ENCODE assay signal across 9 mouse cellular contexts in the genomic region with DNA sequence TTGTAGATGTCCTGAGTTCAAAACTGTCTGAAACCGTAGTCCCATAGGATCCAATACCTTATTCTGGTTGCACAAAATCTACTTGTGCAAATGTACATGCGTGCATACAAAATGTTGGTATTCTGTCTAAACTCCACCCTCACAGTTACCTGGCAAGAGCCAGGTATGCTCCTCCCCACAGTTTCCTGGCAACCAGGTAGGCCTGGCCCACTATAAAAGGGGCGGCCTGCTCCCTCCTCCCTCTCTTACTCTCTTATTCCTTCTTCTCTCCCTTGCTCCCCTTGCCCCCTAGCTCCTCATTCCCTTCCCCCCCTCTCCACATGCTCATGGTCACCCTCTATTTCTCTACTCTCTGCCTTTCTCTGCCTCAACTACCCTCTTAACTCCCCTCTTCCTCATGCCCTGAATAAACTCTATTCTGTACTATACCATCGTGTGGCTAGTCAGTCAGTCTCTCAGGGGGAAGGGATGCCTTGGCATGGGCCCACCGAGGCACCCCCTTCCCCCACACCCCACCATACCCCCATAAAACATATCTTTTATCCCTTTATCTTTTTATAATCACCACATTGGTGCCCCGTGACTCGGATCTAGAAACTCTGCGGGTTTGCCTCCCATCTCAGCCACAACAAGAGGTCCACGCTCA. TPM values are rescaled to one million over a fixed set of nuclear protein-coding genes. Genes with fewer than 3 reads are reported as not detected.
DNase-seq lines count a peak whose midpoint lies in the region; ATAC-seq and TF ChIP-seq lines count a peak whose summit lies in the region.
"Had no signal": no experiment of that assay in that cellular context is flagged by ENCODE, and none has a peak within 500 bp of the region (broad histone marks: within the 10 kb centered on the region; RNA-seq: fewer than 3 reads in every experiment).

No protein-coding gene starts in this region.

- ATAC-seq in hindbrain, embryonic 14.5 days (ENCODE audit: low FRiP score) = no peak
- ATAC-seq in liver, embryonic 16.5 days (ENCODE audit: low read depth) = no peak
- no peak; the same call in 1 of the 2 replicates for ATAC-seq in stomach, embryonic 14.5 days (ENCODE audit: insufficient number of reproducible peaks, insufficient read depth, low FRiP score, low read depth)

- H3K9ac ChIP-seq in hindbrain, embryonic 14.5 days = no peak overlapping the region; the same call in 1 of the 2 replicates
- no peak overlapping the region for H3K9ac ChIP-seq in liver, embryonic 16.5 days (ENCODE audit: low read depth, low read length)
- H3K9ac ChIP-seq in stomach, embryonic 14.5 days (replicated peaks; ENCODE audit: low read depth, low read length) = no peak overlapping the region

- 83% methylated on average over 9 of the region's 9 CpGs for WGBS in hindbrain, embryonic 14.5 days
- WGBS in liver, embryonic 16.5 days (ENCODE audit: insufficient replicate concordance) = 66% methylated on average over 9 of the region's 9 CpGs
- WGBS in stomach, embryonic 14.5 days = 71% methylated on average over 9 of the region's 9 CpGs

- peak overlapping the region; percentile 34 for H3K4me2 ChIP-seq in hindbrain, embryonic 14.5 days (replicated peaks)
- H3K4me2 ChIP-seq in liver, embryonic 16.5 days (ENCODE audit: low read depth, low read length) = peak overlapping the region; percentile 37
- peak overlapping the region; percentile 31; the same call in 1 of the 2 replicates for H3K4me2 ChIP-seq in stomach, embryonic 14.5 days (replicated peaks; ENCODE audit: low read depth, low read length)

- no peaks in the 10 kb centered on the region for H3K9me3 ChIP-seq in hindbrain, embryonic 14.5 days (ENCODE audit: control insufficient read depth, low read length)
- H3K9me3 ChIP-seq in liver, embryonic 16.5 days (replicated peaks; ENCODE audit: control insufficient read depth, low read length) = no peaks in the 10 kb centered on the region
- no peaks in the 10 kb centered on the region for H3K9me3 ChIP-seq in stomach, embryonic 14.5 days (ENCODE audit: control insufficient read depth, low read depth, low read length)

- no peak for DNase-seq in layer of hippocampus, adult 2 months (ENCODE audit: low spot score in 2 of 2)
- DNase-seq in layer of hippocampus, adult 9-10 months (ENCODE audit: low spot score) = no peak
- DNase-seq in hindbrain, embryonic 14.5 days (ENCODE audit: low spot score) = no peak
- DNase-seq in thymus, postnatal 0 days (ENCODE audit: low spot score) = no peak
- DNase-seq in c-Kit-positive CD71-positive TER-119-positive erythroid progenitor cells, embryonic 14.5 days (ENCODE audit: low spot score) = no peak
- no peak for DNase-seq in cerebellum, adult 11 months

- no peaks in the 10 kb centered on the region for H3K27me3 ChIP-seq in hindbrain, embryonic 14.5 days (ENCODE audit: control insufficient read depth, insufficient read depth, low read length)
- H3K27me3 ChIP-seq in liver, embryonic 16.5 days (ENCODE audit: control insufficient read depth, insufficient read depth, low read depth, low read length) = peaks cover 3% of the 10 kb centered on the region; the same call in 1 of the 2 replicates
- H3K27me3 ChIP-seq in stomach, embryonic 14.5 days (ENCODE audit: control insufficient read depth, insufficient read depth, low read length) = no peaks in the 10 kb centered on the region

- peak overlapping the region; percentile 76 for H3K27ac ChIP-seq in layer of hippocampus, adult 2 months
- no peak overlapping the region for H3K27ac ChIP-seq in hindbrain, embryonic 14.5 days
- H3K27ac ChIP-seq in liver, embryonic 16.5 days (ENCODE audit: low read length) = no peak overlapping the region
- no peak overlapping the region for H3K27ac ChIP-seq in stomach, embryonic 14.5 days (ENCODE audit: low read length)

- no peak for TF ChIP-seq CTCF in layer of hippocampus, adult 2 months (conservative IDR thresholded peaks at IDR 0.05)

- no peak overlapping the region for H3K4me3 ChIP-seq in layer of hippocampus, adult 2 months
- no peak overlapping the region for H3K4me3 ChIP-seq in hindbrain, embryonic 14.5 days (replicated peaks; ENCODE audit: low read length)
- H3K4me3 ChIP-seq in liver, embryonic 16.5 days (ENCODE audit: low read depth, low read length) = peak overlapping the region; percentile 17; the same call in 1 of the 2 replicates
- no peak overlapping the region for H3K4me3 ChIP-seq in stomach, embryonic 14.5 days (ENCODE audit: low read depth, low read length)
- H3K4me3 ChIP-seq: myocyte had no signal

- H3K4me1 ChIP-seq in hindbrain, embryonic 14.5 days (replicated peaks; ENCODE audit: control insufficient read depth, insufficient read depth, low read length) = peaks cover 10% of the 10 kb centered on the region
- H3K4me1 ChIP-seq in liver, embryonic 16.5 days (ENCODE audit: control insufficient read depth, low read depth, low read length) = no peaks in the 10 kb centered on the region; the same call in none of the 2 replicates
- 0 out of 2 replicates have a peak, but pooled peaks cover 6% of the 10 kb centered on the region for H3K4me1 ChIP-seq in stomach, embryonic 14.5 days (ENCODE audit: control insufficient read depth, insufficient read depth, low read length)

- no peaks in the 10 kb centered on the region for H3K36me3 ChIP-seq in hindbrain, embryonic 14.5 days (replicated peaks; ENCODE audit: control insufficient read depth, insufficient read depth)
- no peaks in the 10 kb centered on the region for H3K36me3 ChIP-seq in liver, embryonic 16.5 days (ENCODE audit: control insufficient read depth, insufficient read depth)
- H3K36me3 ChIP-seq in stomach, embryonic 14.5 days (ENCODE audit: control insufficient read depth, insufficient read depth, low read length) = no peaks in the 10 kb centered on the region

RNA-seq across cellular contexts. Expression of a gene that starts 31.9 kb away (rescaled TPM):
- total RNA-seq in layer of hippocampus, adult 2 months (2021) = 1 to 10 TPM; 3.8 to 5.4 TPM
- 2.2 and 2.4 TPM in 2 replicates for polyA plus RNA-seq in hindbrain, embryonic 14.5 days (2014; fragmentation: Nextera tagmentation; extraction: Ambion mirVana)
- polyA plus RNA-seq in liver, embryonic 16.5 days (2015; fragmentation: Nextera tagmentation; extraction: Ambion mirVana) = 40.1 and 42.9 TPM in 2 replicates
- polyA plus RNA-seq in stomach, embryonic 14.5 days (2014; fragmentation: Nextera tagmentation; extraction: Ambion mirVana) = 19.3 and 20.0 TPM in 2 replicates
- 7.6 and 8.4 TPM in 2 replicates for polyA plus RNA-seq in thymus, postnatal 0 days (2015; fragmentation: Nextera tagmentation; extraction: Ambion mirVana)

RNA-seq across cellular contexts. Expression of a gene that starts 33.2 kb away (rescaled TPM):
- 10 to 100 TPM; 62.8 to 67.1 TPM for total RNA-seq in layer of hippocampus, adult 2 months (2021)
- 62.7 and 75.2 TPM in 2 replicates for polyA plus RNA-seq in hindbrain, embryonic 14.5 days (2014; fragmentation: Nextera tagmentation; extraction: Ambion mirVana)
- polyA plus RNA-seq in liver, embryonic 16.5 days (2015; fragmentation: Nextera tagmentation; extraction: Ambion mirVana) = 17.2 and 17.7 TPM in 2 replicates
- polyA plus RNA-seq in stomach, embryonic 14.5 days (2014; fragmentation: Nextera tagmentation; extraction: Ambion mirVana) = 65.6 and 66.6 TPM in 2 replicates
- polyA plus RNA-seq in thymus, postnatal 0 days (2015; fragmentation: Nextera tagmentation; extraction: Ambion mirVana) = 58.1 and 68.5 TPM in 2 replicates
